Mouse (Mus musculus) lung, embryonic 15.5 days (tissue): ENCODE measurements around the gene Dnajb12. TPM values are rescaled to one million over a fixed set of nuclear protein-coding genes. Genes with fewer than 3 reads are reported as not detected.

Experiments
- ATAC-seq: fragments of 200-750 bp; cut with Nextera tagmentation; 2 replicates; pipeline ENCODE4 v1.8.0; 2017; ENCODE audit warnings: moderate number of reproducible peaks, borderline replicate concordance; ENCODE audit not compliant: low FRiP score, low TSS enrichment; ENCODE audit errors: extremely low read depth
- H3K27ac ChIP-seq: fragments of 300-500 bp; sonication (generic); 2 replicates; pipeline ENCODE4 v1.5.1; 2015; ENCODE audit warnings: moderate library complexity, mild to moderate bottlenecking, inconsistent platforms
- H3K27me3 ChIP-seq: fragments of 300-500 bp; sonication (generic); 2 replicates; pipeline ENCODE4 v1.6.1; 2015; ENCODE audit warnings: inconsistent platforms
- H3K36me3 ChIP-seq: fragments of 300-500 bp; sonication (generic); 2 replicates; pipeline ENCODE4 v1.6.1; 2015; ENCODE audit warnings: inconsistent platforms
- H3K4me1 ChIP-seq: fragments of 300-500 bp; sonication (generic); 2 replicates; pipeline ENCODE4 v1.6.1; 2015; ENCODE audit warnings: inconsistent platforms
- H3K4me2 ChIP-seq: fragments of 300-500 bp; sonication (generic); 2 replicates; pipeline ENCODE4 v1.6.1; 2015; ENCODE audit warnings: inconsistent platforms, mild to moderate bottlenecking, moderate library complexity
- H3K4me3 ChIP-seq: fragments of 300-500 bp; sonication (generic); 2 replicates; pipeline ENCODE4 v1.5.1; 2015; ENCODE audit warnings: mild to moderate bottlenecking, inconsistent platforms
- H3K9ac ChIP-seq: fragments of 300-500 bp; sonication (generic); 2 replicates; pipeline ENCODE4 v1.6.1; 2015; ENCODE audit warnings: inconsistent platforms
- H3K9me3 ChIP-seq: fragments of 300-500 bp; sonication (generic); 2 replicates; pipeline ENCODE4 v1.6.1; 2016; ENCODE audit warnings: inconsistent platforms
- WGBS: fragments of 180-500 bp; shearing (Covaris S2); methylation state at CpG from one replicate; pipeline ENCODE4 v1.1.7; 2015; 5-methylcytosine and 5-hydroxymethylcytosine counted together
- polyA plus RNA-seq: library from polyadenylated mRNA; unstranded; fragments of >200 nt; fragmentation: Nextera tagmentation; extraction: Ambion mirVana; gene quantifications from 2 replicates; pipeline ENCODE4 v1.2.1, GENCODE M21; 2015

Dnajb12 gene
- polyA plus RNA-seq, 1 experiment from 2014 or later = 24.1 TPM

DNA sequence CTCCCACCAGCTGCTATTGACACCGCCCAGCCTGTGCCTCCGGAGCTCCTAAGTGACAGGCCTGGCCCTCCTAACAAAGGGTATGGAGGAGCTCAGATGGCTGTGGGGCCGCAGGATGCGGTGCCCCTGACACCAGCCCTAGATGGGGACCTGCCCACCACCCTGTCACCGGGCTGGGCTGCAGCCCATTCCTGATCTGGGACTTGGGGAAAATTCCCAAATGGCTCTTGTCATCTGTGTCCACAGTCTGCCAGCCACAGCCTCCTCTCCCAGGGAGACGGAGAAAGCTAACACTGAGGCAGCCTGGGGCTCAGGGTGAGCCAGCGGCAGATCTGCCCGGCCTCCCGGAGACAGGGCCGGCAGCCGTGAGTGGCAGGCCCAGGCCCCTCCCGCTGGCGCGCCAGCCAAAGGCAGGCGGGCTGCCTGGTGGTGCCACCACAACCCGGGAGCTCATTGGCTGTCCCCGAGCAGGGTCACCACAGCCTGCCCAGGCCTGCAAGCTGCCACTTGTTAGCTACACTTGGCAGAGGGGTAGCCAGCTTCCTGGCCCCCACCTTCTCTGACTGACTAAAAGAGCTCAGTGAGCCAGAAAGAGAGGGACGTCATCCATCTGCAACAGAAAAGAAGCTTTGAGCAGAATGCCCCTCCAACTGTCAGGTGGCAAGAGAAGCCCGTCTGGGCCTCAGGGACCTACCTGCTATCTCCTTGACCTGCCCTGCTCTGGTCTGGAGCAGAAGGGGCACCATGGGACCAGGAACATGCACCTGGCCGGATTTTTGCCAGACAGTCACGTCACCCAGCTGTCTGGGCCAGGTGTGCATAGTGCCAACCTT is 20.2 kb downstream of the Dnajb12 start:
- no peaks in the 10 kb centered on the region for H3K27me3 ChIP-seq
- peak overlapping the region; percentile 97 for H3K27ac ChIP-seq
- peaks cover 58% of the 10 kb centered on the region for H3K4me1 ChIP-seq
- H3K4me2 ChIP-seq = peak overlapping the region; percentile 46
- H3K9ac ChIP-seq = peak overlapping the region; percentile 21; the same call in 1 of the 2 replicates
- WGBS = 7% methylated on average over 21 of the region's 21 CpGs
- peak overlapping the region; percentile 12; the same call in 1 of the 2 replicates for H3K4me3 ChIP-seq
- H3K36me3 ChIP-seq = peaks cover 34% of the 10 kb centered on the region
- no peaks in the 10 kb centered on the region for H3K9me3 ChIP-seq
- ATAC-seq = peak; percentile 92

DNA sequence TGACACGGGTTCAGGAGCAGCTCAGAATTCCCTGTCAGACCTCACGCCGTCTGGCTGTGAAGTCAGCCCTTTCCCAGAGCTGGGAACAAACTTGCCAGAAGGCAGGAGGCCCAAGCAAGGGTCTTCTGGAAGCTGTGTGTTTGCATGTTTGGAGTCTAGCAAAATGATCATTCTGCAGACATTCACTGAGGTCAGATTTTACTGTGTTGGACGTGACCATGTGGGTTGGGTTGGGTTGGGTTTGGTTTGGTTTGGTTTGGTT is 20.7 kb downstream of the Dnajb12 start:
- no peak for ATAC-seq
- Histone ChIP-seq H3K36me3 (peaks cover 30% of the 10 kb centered on the region), H3K4me2 (peak overlapping the region; percentile 46; the same call in 1 of the 2 replicates), H3K27me3 (no peaks in the 10 kb centered on the region), H3K4me1 (peaks cover 52% of the 10 kb centered on the region), H3K27ac (peak overlapping the region; percentile 97), H3K9me3 (no peaks in the 10 kb centered on the region), H3K9ac (peak overlapping the region; percentile 21; the same call in 1 of the 2 replicates), H3K4me3 (no peak overlapping the region)
- WGBS = 30% methylated on average over 4 of the region's 4 CpGs

- 47% methylated on average over 4 of the region's 4 CpGs for WGBS
- no peaks in the 10 kb centered on the region for H3K9me3 ChIP-seq
- H3K27ac ChIP-seq = peak overlapping the region; percentile 97; the same call in 1 of the 2 replicates
- ATAC-seq = no peak
- no peak overlapping the region for H3K4me2 ChIP-seq
- no peak overlapping the region for H3K4me3 ChIP-seq
- H3K9ac ChIP-seq = no peak overlapping the region
- no peaks in the 10 kb centered on the region for H3K27me3 ChIP-seq
- H3K4me1 ChIP-seq = peaks cover 51% of the 10 kb centered on the region
- H3K36me3 ChIP-seq = peaks cover 22% of the 10 kb centered on the region
Observed at GRCm38 (mm10) chr10:59900939-59901338, 21.6 kb downstream of the Dnajb12 start.

- H3K4me3 ChIP-seq = no peak overlapping the region
- H3K27ac ChIP-seq = 0 out of 2 replicates have a peak overlapping the region, but pooled peaks have one; percentile 18
- peaks cover 51% of the 10 kb centered on the region for H3K4me1 ChIP-seq
- no peak overlapping the region for H3K9ac ChIP-seq
- peaks cover 17% of the 10 kb centered on the region for H3K36me3 ChIP-seq
- H3K4me2 ChIP-seq = no peak overlapping the region
- H3K27me3 ChIP-seq = no peaks in the 10 kb centered on the region
- no peak for ATAC-seq
- no peaks in the 10 kb centered on the region for H3K9me3 ChIP-seq
- 86% methylated on average over 1 of the region's 1 CpGs for WGBS
Observed at GRCm38 (mm10) chr10:59901463-59901862, 22.1 kb downstream of the Dnajb12 start.

DNA sequence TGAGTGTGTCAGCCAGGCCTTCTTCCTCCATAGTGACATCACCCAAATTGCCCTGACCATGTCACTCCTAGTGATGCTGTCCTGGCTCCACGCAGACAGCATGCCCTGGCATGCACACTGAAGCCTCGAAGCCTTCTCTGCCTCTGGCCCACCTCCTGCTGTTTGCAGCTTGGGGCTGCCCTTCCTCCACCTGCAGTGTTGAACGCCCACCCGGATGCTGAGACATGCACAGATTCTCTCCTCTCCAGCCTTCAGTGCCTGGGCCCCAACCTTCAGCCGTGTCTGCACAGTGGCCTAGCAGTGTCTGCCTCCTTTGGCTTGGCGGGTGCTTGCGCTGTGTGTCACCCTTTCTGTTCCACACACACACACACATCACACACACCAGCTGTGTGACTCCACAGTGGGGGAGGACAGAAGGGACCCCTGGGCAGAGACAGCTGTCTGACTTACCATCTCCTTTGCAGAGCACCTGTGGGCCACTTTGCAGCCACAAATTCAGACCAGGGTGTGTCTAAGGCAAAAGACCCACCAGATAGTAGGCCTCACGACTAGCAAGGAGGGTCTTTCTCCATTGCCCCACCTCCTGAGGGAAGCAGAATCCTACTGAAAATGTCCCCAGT is 22.7 kb downstream of the Dnajb12 start:
- Histone ChIP-seq H3K27me3 (no peaks in the 10 kb centered on the region), H3K36me3 (peaks cover 11% of the 10 kb centered on the region; the same call in 1 of the 2 replicates), H3K4me1 (peaks cover 48% of the 10 kb centered on the region), H3K9ac (no peak overlapping the region), H3K4me2 (no peak overlapping the region), H3K9me3 (no peaks in the 10 kb centered on the region), H3K4me3 (no peak overlapping the region), H3K27ac (0 out of 2 replicates have a peak overlapping the region, but pooled peaks have one; percentile 54)
- 72% methylated on average over 8 of the region's 8 CpGs for WGBS
- no peak for ATAC-seq

DNA sequence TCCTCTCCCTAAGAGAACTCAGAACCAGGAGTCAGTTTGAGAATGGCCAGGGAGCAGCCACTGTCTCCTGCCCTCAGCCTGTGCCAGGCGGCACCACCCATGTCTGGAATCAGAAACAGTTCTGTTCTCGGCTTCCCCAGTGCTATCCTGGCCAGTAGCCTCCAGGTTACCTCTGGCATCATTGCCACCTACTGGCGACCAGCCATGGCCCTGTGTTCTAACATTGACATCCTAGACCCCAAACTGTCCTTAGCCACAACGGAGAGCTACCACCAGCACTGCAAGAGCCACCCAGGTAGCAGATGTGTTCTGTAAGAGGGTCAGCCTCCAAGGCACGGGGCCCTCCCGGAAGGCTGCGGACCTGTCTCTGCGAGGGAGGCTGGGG is 23.2 kb downstream of the Dnajb12 start:
- Histone ChIP-seq H3K27ac (peak overlapping the region; percentile 54), H3K4me3 (no peak overlapping the region), H3K27me3 (no peaks in the 10 kb centered on the region), H3K9me3 (no peaks in the 10 kb centered on the region), H3K9ac (no peak overlapping the region), H3K4me2 (no peak overlapping the region), H3K36me3 (peaks cover 7% of the 10 kb centered on the region; the same call in 1 of the 2 replicates), H3K4me1 (peaks cover 48% of the 10 kb centered on the region)
- no peak for ATAC-seq
- 35% methylated on average over 8 of the region's 8 CpGs for WGBS

- Histone ChIP-seq H3K9me3 (no peaks in the 10 kb centered on the region), H3K36me3 (0 out of 2 replicates have a peak, but pooled peaks cover 4% of the 10 kb centered on the region), H3K9ac (no peak overlapping the region), H3K27ac (peak overlapping the region; percentile 54), H3K4me3 (no peak overlapping the region), H3K27me3 (no peaks in the 10 kb centered on the region), H3K4me2 (no peak overlapping the region), H3K4me1 (peaks cover 52% of the 10 kb centered on the region)
- 26% methylated on average over 7 of the region's 7 CpGs for WGBS
- ATAC-seq = no peak
Observed at GRCm38 (mm10) chr10:59903170-59903569, 23.8 kb downstream of the Dnajb12 start.

GRCm38 (mm10) chr10:59907080-59907609 is 27.8 kb downstream of the Dnajb12 start:
- WGBS = 49% methylated on average over 3 of the region's 3 CpGs
- ATAC-seq = no peak
- Histone ChIP-seq H3K4me1 (peaks cover 63% of the 10 kb centered on the region), H3K4me2 (no peak overlapping the region), H3K27me3 (no peaks in the 10 kb centered on the region), H3K27ac (peak overlapping the region; percentile 92), H3K9ac (no peak overlapping the region), H3K9me3 (no peaks in the 10 kb centered on the region), H3K4me3 (no peak overlapping the region), H3K36me3 (no peaks in the 10 kb centered on the region)

DNA sequence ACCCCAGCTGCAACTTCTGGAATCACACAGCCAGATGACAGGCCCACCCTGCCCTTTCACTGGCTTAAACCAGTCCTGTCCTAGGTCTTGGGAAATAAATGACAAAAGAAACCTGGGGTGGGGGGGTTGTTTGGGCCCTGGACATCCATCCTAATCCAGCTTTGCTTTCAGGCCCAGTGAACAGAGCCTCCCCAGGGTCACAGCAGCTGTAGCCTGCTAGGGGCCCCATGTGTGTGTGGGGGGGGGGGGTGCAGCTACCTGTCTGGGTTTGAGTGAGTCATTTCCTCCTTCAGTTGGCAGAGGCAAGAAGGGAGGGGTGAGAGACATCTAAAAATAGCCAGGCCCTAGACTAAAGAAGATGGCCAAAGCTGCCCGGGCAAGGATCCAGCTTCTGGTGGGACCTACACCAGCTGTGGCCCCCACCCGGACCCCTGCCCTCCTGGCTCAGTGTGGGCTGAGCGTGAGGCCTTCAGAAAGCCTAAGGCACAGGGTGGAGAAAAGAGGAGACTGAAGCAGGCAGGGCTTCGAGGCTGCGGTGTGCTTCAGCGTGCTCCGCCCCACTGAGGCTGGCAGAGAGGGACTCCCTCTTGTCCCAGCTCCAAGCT is 28.4 kb downstream of the Dnajb12 start:
- 15% methylated on average over 7 of the region's 7 CpGs for WGBS
- no peaks in the 10 kb centered on the region for H3K27me3 ChIP-seq
- peak; percentile 60 for ATAC-seq
- peak overlapping the region; percentile 8; the same call in 1 of the 2 replicates for H3K4me2 ChIP-seq
- H3K27ac ChIP-seq = peak overlapping the region; percentile 92
- no peaks in the 10 kb centered on the region for H3K36me3 ChIP-seq
- H3K4me3 ChIP-seq = no peak overlapping the region
- no peaks in the 10 kb centered on the region for H3K9me3 ChIP-seq
- 0 out of 2 replicates have a peak overlapping the region, but pooled peaks have one; percentile 13 for H3K9ac ChIP-seq
- H3K4me1 ChIP-seq = peaks cover 59% of the 10 kb centered on the region

- no peak for ATAC-seq
- no peaks in the 10 kb centered on the region for H3K36me3 ChIP-seq
- H3K9me3 ChIP-seq = no peaks in the 10 kb centered on the region
- H3K4me3 ChIP-seq = no peak overlapping the region
- no peak overlapping the region for H3K9ac ChIP-seq
- WGBS = 36% methylated on average over 7 of the region's 7 CpGs
- no peaks in the 10 kb centered on the region for H3K27me3 ChIP-seq
- H3K27ac ChIP-seq = peak overlapping the region; percentile 92
- peaks cover 49% of the 10 kb centered on the region for H3K4me1 ChIP-seq
- peak overlapping the region; percentile 40; the same call in 1 of the 2 replicates for H3K4me2 ChIP-seq
Observed at GRCm38 (mm10) chr10:59908776-59909315, 29.5 kb downstream of the Dnajb12 start.

DNA sequence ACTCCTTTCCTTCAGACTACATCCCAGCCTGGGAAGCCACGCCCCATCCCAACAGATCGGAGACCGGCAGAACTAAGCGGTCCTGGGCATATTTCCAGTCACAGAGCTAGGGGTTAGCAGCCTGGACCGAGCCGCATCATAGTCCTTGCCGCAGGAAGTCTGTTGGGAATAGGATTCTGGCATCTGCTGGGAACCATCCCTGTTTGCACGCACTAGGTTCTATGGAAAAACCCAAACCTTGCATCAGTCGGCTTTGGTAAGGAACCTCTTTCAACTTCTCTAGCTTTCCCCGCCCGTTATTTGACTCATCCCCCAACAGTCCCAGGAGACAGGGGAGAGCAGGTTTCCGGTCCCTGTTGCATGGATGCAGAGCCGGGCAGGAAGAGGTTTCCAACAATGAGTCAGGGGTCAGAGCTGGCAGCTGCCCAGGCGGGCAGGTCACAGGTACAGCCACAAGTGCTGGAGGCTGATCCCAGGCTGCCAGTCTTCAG is 30.0 kb downstream of the Dnajb12 start:
- Histone ChIP-seq H3K4me2 (peak overlapping the region; percentile 40), H3K4me1 (peaks cover 47% of the 10 kb centered on the region), H3K9me3 (no peaks in the 10 kb centered on the region), H3K27me3 (no peaks in the 10 kb centered on the region), H3K9ac (no peak overlapping the region), H3K27ac (peak overlapping the region; percentile 92), H3K36me3 (no peaks in the 10 kb centered on the region), H3K4me3 (no peak overlapping the region)
- ATAC-seq = peak; percentile 50; the same call in 1 of the 2 replicates
- WGBS = 10% methylated on average over 14 of the region's 14 CpGs
